Mouse (Mus musculus): ENCODE measurements around the gene Ralgps1.

The Ralgps1 gene

GRCm38 (mm10) chr2:33321641-33322040 is 49.6 kb downstream of the Ralgps1 start:
- DNase-seq (ENCODE audit: low spot score): no peak

- peak; percentile 51 for DNase-seq (ENCODE audit: low spot score)
Observed at GRCm38 (mm10) chr2:33321031-33321430, 50.3 kb downstream of the Ralgps1 start.

- DNase-seq (ENCODE audit: low spot score): no peak
Observed at GRCm38 (mm10) chr2:33320568-33320967, 50.7 kb downstream of the Ralgps1 start.

- no peak for DNase-seq (ENCODE audit: low spot score)
Observed at GRCm38 (mm10) chr2:33319934-33320333, 51.4 kb downstream of the Ralgps1 start.

- no peak for DNase-seq (ENCODE audit: low spot score)
Observed at GRCm38 (mm10) chr2:33319455-33319854, 51.8 kb downstream of the Ralgps1 start.

- DNase-seq (ENCODE audit: low spot score): no peak
Observed at GRCm38 (mm10) chr2:33318491-33318964, 52.8 kb downstream of the Ralgps1 start.

- peak; percentile 97 for DNase-seq (ENCODE audit: low spot score)
Observed at GRCm38 (mm10) chr2:33316516-33316915, 54.8 kb downstream of the Ralgps1 start.

GRCm38 (mm10) chr2:33316063-33316405 is 55.3 kb downstream of the Ralgps1 start:
- no peak for DNase-seq (ENCODE audit: low spot score)

- peak; percentile 47 for DNase-seq (ENCODE audit: low spot score)
Observed at GRCm38 (mm10) chr2:33315233-33316062, 55.8 kb downstream of the Ralgps1 start.

GRCm38 (mm10) chr2:33309426-33309825 is 61.9 kb downstream of the Ralgps1 start:
- no peak for DNase-seq (ENCODE audit: low spot score)

GRCm38 (mm10) chr2:33306565-33306964 is 64.7 kb downstream of the Ralgps1 start:
- DNase-seq (ENCODE audit: low spot score): no peak

GRCm38 (mm10) chr2:33303416-33303947 is 67.8 kb downstream of the Ralgps1 start:
- peak; percentile 18 for DNase-seq (ENCODE audit: low spot score)

GRCm38 (mm10) chr2:33302828-33303227 is 68.5 kb downstream of the Ralgps1 start:
- DNase-seq (ENCODE audit: low spot score): peak; percentile 14

GRCm38 (mm10) chr2:33302405-33302804 is 68.9 kb downstream of the Ralgps1 start:
- DNase-seq (ENCODE audit: low spot score): no peak

GRCm38 (mm10) chr2:33300371-33301046 is 70.8 kb downstream of the Ralgps1 start:
- peak; percentile 62 for DNase-seq (ENCODE audit: low spot score)

GRCm38 (mm10) chr2:33298928-33299327 is 72.4 kb downstream of the Ralgps1 start:
- DNase-seq (ENCODE audit: low spot score): no peak

GRCm38 (mm10) chr2:33295115-33295514 is 76.2 kb downstream of the Ralgps1 start:
- DNase-seq (ENCODE audit: low spot score): no peak

GRCm38 (mm10) chr2:33292057-33292456 is 79.2 kb downstream of the Ralgps1 start:
- no peak for DNase-seq (ENCODE audit: low spot score)

- no peak for DNase-seq (ENCODE audit: low spot score)
Observed at GRCm38 (mm10) chr2:33290491-33290890, 80.8 kb downstream of the Ralgps1 start.

- no peak for DNase-seq (ENCODE audit: low spot score)
Observed at GRCm38 (mm10) chr2:33288837-33289236, 82.4 kb downstream of the Ralgps1 start.

GRCm38 (mm10) chr2:33283674-33284073 is 87.6 kb downstream of the Ralgps1 start:
- DNase-seq (ENCODE audit: low spot score): peak; percentile 94

GRCm38 (mm10) chr2:33282877-33283276 is 88.4 kb downstream of the Ralgps1 start:
- DNase-seq (ENCODE audit: low spot score): peak; percentile 96

GRCm38 (mm10) chr2:33281807-33282206 is 89.5 kb downstream of the Ralgps1 start:
- no peak for DNase-seq (ENCODE audit: low spot score)

Measured in adipocyte (in vitro differentiated cells).